Mouse (Mus musculus) G1E (cell line): Measurements from ENCODE around the gene Cstf3.

Experiments
- CTCF ChIP-seq: IDR thresholded peaks from 2 replicates; pipeline ENCODE4 v1.5.1; 2012; ENCODE audit warnings: low read depth, low read length, inconsistent platforms, mixed read lengths
- GATA1 ChIP-seq: IDR thresholded peaks from 2 replicates; pipeline ENCODE4 v1.6.1; 2012; ENCODE audit warnings: borderline replicate concordance, low read length, inconsistent platforms, mixed read lengths
- POLR2AphosphoS5 ChIP-seq: IDR thresholded peaks from 2 replicates; pipeline ENCODE4 v1.6.1; 2012; ENCODE audit warnings: low read depth, low read length, inconsistent platforms; ENCODE audit not compliant: insufficient replicate concordance

- TF ChIP-seq CTCF, result no peak
- TF ChIP-seq GATA1, result no peak
- no peak for TF ChIP-seq POLR2AphosphoS5
Observed at GRCm38 (mm10) chr2:104583032-104583431, 7.3 kb upstream of the Cstf3 start.
